Mouse (Mus musculus): ENCODE results near the gene Chpf. TPM values are rescaled to one million over a fixed set of nuclear protein-coding genes. Genes with fewer than 3 reads are reported as not detected.

The Chpf gene
- polyA plus RNA-seq, 1 experiment from 2014 or later, result 33.5 TPM

DNA sequence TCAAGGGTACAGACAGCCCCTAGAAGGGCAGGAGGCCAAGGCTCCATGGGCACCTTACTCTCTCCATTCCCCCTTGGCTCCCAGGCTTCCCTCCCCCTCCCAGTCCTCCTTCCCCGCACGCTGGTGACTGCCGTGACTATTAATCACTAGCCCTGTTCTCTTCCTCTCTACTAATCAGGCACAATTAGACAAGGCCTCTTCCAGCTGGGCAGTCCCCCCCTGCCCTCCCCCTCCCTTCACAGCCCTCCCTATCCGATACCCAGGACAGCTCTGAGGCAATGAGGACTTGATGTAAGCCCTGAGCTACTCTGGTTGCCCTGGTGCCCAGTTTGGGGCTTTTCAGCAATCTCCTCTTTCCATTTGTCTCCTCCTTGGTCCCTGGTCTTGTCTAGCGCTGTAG lies 23.2 kb downstream of the Chpf start:
- Histone ChIP-seq H3K4me2 (replicated peaks) (no peak overlapping the region), H3K4me1 (peaks cover 44% of the 10 kb centered on the region), H3K9me3 (no peaks in the 10 kb centered on the region), H3K27ac (no peak overlapping the region), H3K9ac (no peak overlapping the region), H3K36me3 (no peaks in the 10 kb centered on the region), H3K4me3 (no peak overlapping the region), H3K27me3 (peaks cover 66% of the 10 kb centered on the region)
- WGBS, result 19% methylated on average over 5 of the region's 5 CpGs
- ATAC-seq (ENCODE audit: insufficient number of reproducible peaks, insufficient read depth, low FRiP score, low TSS enrichment), result no peak

- no peak overlapping the region for H3K9ac ChIP-seq
- 71% methylated on average over 3 of the region's 3 CpGs for WGBS
- H3K4me3 ChIP-seq, result no peak overlapping the region
- H3K4me2 ChIP-seq (replicated peaks), result no peak overlapping the region
- H3K27me3 ChIP-seq, result peaks cover 72% of the 10 kb centered on the region
- peaks cover 50% of the 10 kb centered on the region for H3K4me1 ChIP-seq
- ATAC-seq (ENCODE audit: insufficient number of reproducible peaks, insufficient read depth, low FRiP score, low TSS enrichment), result no peak
- no peaks in the 10 kb centered on the region for H3K9me3 ChIP-seq
- H3K27ac ChIP-seq, result no peak overlapping the region
- H3K36me3 ChIP-seq, result no peaks in the 10 kb centered on the region
These were observed 23.7 kb downstream of the Chpf start for GRCm38 (mm10) chr1:75455433-75455832.

GRCm38 (mm10) chr1:75451900-75452299 lies 27.2 kb downstream of the Chpf start:
- Histone ChIP-seq H3K9ac (no peak overlapping the region), H3K4me3 (no peak overlapping the region), H3K27me3 (peaks cover 86% of the 10 kb centered on the region), H3K9me3 (no peaks in the 10 kb centered on the region), H3K4me1 (peaks cover 60% of the 10 kb centered on the region), H3K4me2 (replicated peaks) (no peak overlapping the region), H3K27ac (no peak overlapping the region), H3K36me3 (no peaks in the 10 kb centered on the region)
- WGBS, result 69% methylated on average over 5 of the region's 5 CpGs
- no peak for ATAC-seq (ENCODE audit: insufficient number of reproducible peaks, insufficient read depth, low FRiP score, low TSS enrichment)

- Histone ChIP-seq H3K27ac (no peak within 1 kb of the TSS), H3K4me3 (peak within 1 kb of the TSS; percentile 24), H3K4me2 (replicated peaks) (peak within 1 kb of the TSS; percentile 47), H3K27me3 (peaks cover 85% of the 10 kb centered on the region), H3K36me3 (no peaks in the 10 kb centered on the region), H3K9ac (peak within 1 kb of the TSS; percentile 1; the same call in 1 of the 2 replicates), H3K4me1 (peaks cover 60% of the 10 kb centered on the region), H3K9me3 (no peaks in the 10 kb centered on the region)
- no peak for ATAC-seq (ENCODE audit: insufficient number of reproducible peaks, insufficient read depth, low FRiP score, low TSS enrichment)
- 1% methylated on average over 35 of the region's 35 CpGs for WGBS
These were observed 28.6 kb downstream of the Chpf start, which contains the start of gene Asic4 for GRCm38 (mm10) chr1:75450314-75451005. TSS of gene Asic4 (plus strand) at chr1:75450436.

DNA sequence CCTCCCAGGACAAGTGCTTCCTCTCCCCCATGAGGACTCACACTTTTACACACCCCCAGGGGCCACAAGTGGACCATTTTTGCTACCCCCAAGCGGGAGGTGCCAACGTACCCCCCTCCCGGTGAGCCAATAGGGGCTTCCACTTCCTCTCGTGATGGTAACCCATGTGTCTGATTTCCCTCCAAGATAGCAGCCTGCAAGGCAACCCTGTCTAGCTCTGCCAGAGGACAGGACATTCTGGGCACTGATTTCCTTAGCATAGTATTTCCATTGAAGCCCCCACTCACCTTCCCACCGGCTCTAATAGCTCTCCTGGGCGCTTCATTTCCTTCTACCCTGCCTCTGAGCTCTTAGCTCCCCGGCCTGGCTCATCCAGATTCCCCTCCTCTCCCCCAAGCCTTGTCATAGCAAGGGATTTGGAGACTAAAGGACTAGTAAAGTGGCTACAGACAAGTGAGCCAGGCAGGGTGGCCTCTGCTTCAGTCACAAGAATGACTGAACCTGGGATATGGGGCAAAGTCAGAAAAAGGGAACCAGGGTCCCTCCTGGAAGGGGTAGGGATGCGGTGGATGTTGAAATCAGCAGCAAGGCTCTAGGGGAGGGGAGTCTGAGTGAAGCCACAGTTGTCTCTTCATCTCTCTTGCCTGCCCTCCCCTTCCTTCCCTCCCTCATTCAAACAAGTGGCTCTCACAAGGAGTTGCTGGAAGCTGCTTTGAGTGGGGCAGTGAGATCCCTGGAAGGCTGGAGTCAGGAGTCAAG lies 29.6 kb downstream of the Chpf start:
- Histone ChIP-seq H3K9me3 (no peaks in the 10 kb centered on the region), H3K4me3 (peak overlapping the region; percentile 24; the same call in 1 of the 2 replicates), H3K4me1 (peaks cover 69% of the 10 kb centered on the region), H3K27ac (no peak overlapping the region), H3K9ac (no peak overlapping the region), H3K36me3 (no peaks in the 10 kb centered on the region), H3K4me2 (replicated peaks) (peak overlapping the region; percentile 47), H3K27me3 (peaks cover 87% of the 10 kb centered on the region)
- WGBS, result 2% methylated on average over 8 of the region's 8 CpGs
- ATAC-seq (ENCODE audit: insufficient number of reproducible peaks, insufficient read depth, low FRiP score, low TSS enrichment), result no peak

- Histone ChIP-seq H3K9ac (no peak overlapping the region), H3K27me3 (peaks cover 85% of the 10 kb centered on the region), H3K36me3 (no peaks in the 10 kb centered on the region), H3K4me3 (no peak overlapping the region), H3K27ac (no peak overlapping the region), H3K9me3 (no peaks in the 10 kb centered on the region), H3K4me2 (replicated peaks) (no peak overlapping the region), H3K4me1 (peaks cover 75% of the 10 kb centered on the region)
- no peak for ATAC-seq (ENCODE audit: insufficient number of reproducible peaks, insufficient read depth, low FRiP score, low TSS enrichment)
- under 1% methylated on average over 14 of the region's 14 CpGs for WGBS
These were observed 30.2 kb downstream of the Chpf start for GRCm38 (mm10) chr1:75448937-75449336.

- Histone ChIP-seq H3K27ac (no peak overlapping the region), H3K4me1 (peaks cover 79% of the 10 kb centered on the region), H3K9ac (no peak overlapping the region), H3K9me3 (no peaks in the 10 kb centered on the region), H3K27me3 (peaks cover 82% of the 10 kb centered on the region), H3K36me3 (no peaks in the 10 kb centered on the region), H3K4me3 (no peak overlapping the region), H3K4me2 (replicated peaks) (peak overlapping the region; percentile 37)
- no peak for ATAC-seq (ENCODE audit: insufficient number of reproducible peaks, insufficient read depth, low FRiP score, low TSS enrichment)
- 0% methylated on average over 7 of the region's 7 CpGs for WGBS
These were observed 31.1 kb downstream of the Chpf start for GRCm38 (mm10) chr1:75448052-75448431.

DNA sequence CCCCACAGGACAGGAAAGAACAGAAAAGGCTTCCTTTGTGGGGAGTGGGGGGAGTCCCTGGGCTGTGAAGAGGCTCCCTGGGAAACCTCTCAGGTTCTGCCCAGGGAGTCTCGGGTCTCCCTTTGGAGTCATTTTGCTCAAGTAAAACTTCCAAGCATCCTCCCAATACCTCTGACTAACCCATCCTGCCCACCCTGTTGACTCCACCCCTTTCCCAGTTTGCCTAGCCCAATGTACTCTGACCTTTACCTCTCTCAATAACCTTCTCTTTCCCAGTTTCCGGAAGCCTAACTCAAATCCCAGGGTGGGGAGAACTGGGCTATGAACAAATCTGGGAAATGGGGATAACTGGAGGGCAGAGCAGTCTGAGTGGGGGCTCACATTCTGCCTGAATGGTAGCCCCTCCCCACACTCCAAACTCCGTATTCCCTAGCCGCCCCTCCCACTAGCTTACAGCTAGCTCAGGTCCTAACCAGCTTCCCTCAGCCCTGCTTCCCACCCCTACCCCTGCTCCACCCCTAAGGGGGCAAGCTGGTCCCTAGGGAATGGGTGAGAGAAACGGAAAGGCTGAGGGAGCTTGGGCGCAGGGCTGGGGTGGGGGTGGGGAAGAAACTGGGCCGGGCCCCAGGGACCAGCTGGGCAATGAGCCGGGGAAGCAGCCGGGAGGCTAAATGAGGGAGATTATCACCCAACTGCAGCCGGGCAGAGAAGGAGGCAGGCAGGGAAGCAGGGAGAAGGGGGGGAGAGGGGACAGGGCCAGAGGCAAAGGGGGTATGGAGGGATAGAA lies 31.6 kb downstream of the Chpf start:
- 2% methylated on average over 10 of the region's 10 CpGs for WGBS
- ATAC-seq (ENCODE audit: insufficient number of reproducible peaks, insufficient read depth, low FRiP score, low TSS enrichment), result no peak

GRCm38 (mm10) chr1:75446656-75447055 lies 32.5 kb downstream of the Chpf start:
- Histone ChIP-seq H3K36me3 (no peaks in the 10 kb centered on the region), H3K27ac (0 out of 2 replicates have a peak overlapping the region, but pooled peaks have one; percentile 4), H3K4me3 (no peak overlapping the region), H3K4me2 (replicated peaks) (peak overlapping the region; percentile 39), H3K27me3 (peaks cover 69% of the 10 kb centered on the region), H3K9me3 (no peaks in the 10 kb centered on the region), H3K9ac (peak overlapping the region; percentile 24; the same call in 1 of the 2 replicates), H3K4me1 (peaks cover 82% of the 10 kb centered on the region)
- ATAC-seq (ENCODE audit: insufficient number of reproducible peaks, insufficient read depth, low FRiP score, low TSS enrichment), result no peak
- 5% methylated on average over 20 of the region's 20 CpGs for WGBS

More for the DNA sequence above, 31.6 kb downstream of the Chpf start:
- H3K27me3 ChIP-seq, result peaks cover 77% of the 10 kb centered on the region
- no peaks in the 10 kb centered on the region for H3K9me3 ChIP-seq
- peaks cover 82% of the 10 kb centered on the region for H3K4me1 ChIP-seq
- no peak overlapping the region for H3K27ac ChIP-seq
- H3K36me3 ChIP-seq, result no peaks in the 10 kb centered on the region
- H3K4me2 ChIP-seq (replicated peaks), result peak overlapping the region; percentile 37
- H3K9ac ChIP-seq, result peak overlapping the region; percentile 33; the same call in 1 of the 2 replicates
- no peak overlapping the region for H3K4me3 ChIP-seq

DNA sequence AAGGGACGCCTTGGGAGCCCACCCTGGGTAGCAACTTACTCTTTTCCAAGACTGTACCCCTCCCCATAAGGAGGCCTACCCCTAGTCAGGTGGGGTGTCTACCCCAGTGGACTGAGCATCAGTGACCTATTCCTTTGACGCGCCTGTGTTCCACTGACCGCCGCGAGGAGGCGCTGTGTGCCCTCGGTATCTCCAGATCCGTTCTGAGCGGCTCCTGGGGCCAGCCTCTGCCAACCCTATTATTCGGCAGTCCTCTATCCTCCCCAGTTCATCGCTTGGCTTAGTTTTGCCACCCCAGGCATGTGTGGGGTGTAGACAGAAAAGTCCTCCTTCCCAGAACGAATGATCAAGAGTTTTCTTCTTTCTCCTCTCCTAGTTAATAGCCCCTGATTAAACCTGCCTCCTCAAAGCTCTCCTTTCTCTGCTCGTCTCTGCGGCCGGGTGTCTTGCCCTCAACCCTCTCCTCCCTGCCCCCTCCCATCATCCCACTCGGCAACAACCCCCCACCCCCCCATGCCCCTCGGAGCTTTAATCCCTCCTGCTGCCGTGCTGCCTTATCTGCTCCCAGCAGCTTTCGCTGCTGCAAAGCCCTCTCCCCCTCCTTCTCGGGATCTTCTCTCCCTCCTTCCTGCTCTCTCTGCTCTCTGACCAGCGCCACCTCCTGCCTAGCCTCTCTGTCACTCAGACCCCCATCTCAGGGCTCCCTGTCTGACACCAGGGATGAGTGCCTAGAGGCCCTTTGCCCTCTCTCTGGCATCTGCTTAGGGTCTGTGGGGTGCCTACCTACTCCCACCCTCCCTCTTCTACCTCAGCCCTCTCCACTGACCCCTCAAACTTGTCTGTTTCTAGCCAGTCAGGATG lies 33.1 kb downstream of the Chpf start:
- H3K4me1 ChIP-seq, result peaks cover 79% of the 10 kb centered on the region
- no peaks in the 10 kb centered on the region for H3K36me3 ChIP-seq
- peak overlapping the region; percentile 39 for H3K4me2 ChIP-seq (replicated peaks)
- 2% methylated on average over 22 of the region's 22 CpGs for WGBS
- H3K4me3 ChIP-seq, result no peak overlapping the region; the same call in 1 of the 2 replicates
- peaks cover 63% of the 10 kb centered on the region for H3K27me3 ChIP-seq
- ATAC-seq (ENCODE audit: insufficient number of reproducible peaks, insufficient read depth, low FRiP score, low TSS enrichment), result no peak
- no peak overlapping the region for H3K9ac ChIP-seq
- no peak overlapping the region for H3K27ac ChIP-seq
- no peaks in the 10 kb centered on the region for H3K9me3 ChIP-seq

Measured in embryonic facial prominence, embryonic 12.5 days (tissue).